Mouse (Mus musculus): ENCODE data around the gene Enoph1. TPM values are rescaled to one million over a fixed set of nuclear protein-coding genes. Genes with fewer than 3 reads are reported as not detected.
A peak's percentile ranks its signal among the peaks of the same experiment; 100 is the strongest.

Enoph1 gene
- 39.2 and 39.9 TPM in 2 replicates for polyA plus RNA-seq (2016; fragmentation: Nextera tagmentation; extraction: Ambion mirVana)

- Histone ChIP-seq H3K4me3 (peak within 1 kb of the TSS; percentile 96), H3K9me3 (no peaks in the 10 kb centered on the region), H3K27ac (replicated peaks) (peak within 1 kb of the TSS; percentile 99), H3K4me2 (replicated peaks) (peak within 1 kb of the TSS; percentile 92), H3K9ac (replicated peaks) (peak within 1 kb of the TSS; percentile 100), H3K27me3 (no peaks in the 10 kb centered on the region), H3K36me3 (peaks cover 22% of the 10 kb centered on the region), H3K4me1 (peaks cover 30% of the 10 kb centered on the region)
- WGBS: under 1% methylated on average over 49 of the region's 57 CpGs
- ATAC-seq (ENCODE audit: low FRiP score, low read depth): peak; percentile 88
Measured at GRCm38 (mm10) chr5:100039602-100040142, at the start of gene Enoph1, which contains the start of gene Hnrnpdl. TSS of gene Enoph1 (plus strand) at chr5:100039985. TSS of gene Hnrnpdl (minus strand) at chr5:100039664.

DNA sequence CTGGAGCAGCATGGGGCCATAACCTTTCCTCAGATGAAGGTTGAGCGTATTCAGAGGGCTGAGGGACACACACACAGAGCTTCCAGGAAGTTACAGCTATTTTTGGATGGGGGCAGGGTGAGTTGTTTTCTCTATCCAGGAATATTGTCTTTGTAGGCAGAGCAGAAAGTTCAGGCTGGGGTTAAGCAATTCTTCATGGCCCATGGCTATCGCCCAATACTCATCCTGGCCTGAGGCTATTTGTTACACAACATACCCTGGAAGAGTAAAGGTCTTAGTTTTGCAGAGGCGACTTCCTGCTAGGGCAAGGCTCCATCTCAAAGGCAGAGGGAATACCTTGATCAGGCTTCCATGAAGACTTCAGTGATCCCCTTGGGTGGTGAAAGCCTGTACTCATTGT is 45.6 kb upstream of the Enoph1 start:
- Histone ChIP-seq H3K9me3 (peaks cover 7% of the 10 kb centered on the region; the same call in 1 of the 2 replicates), H3K4me3 (no peak overlapping the region), H3K9ac (replicated peaks) (no peak overlapping the region), H3K36me3 (no peaks in the 10 kb centered on the region), H3K27me3 (no peaks in the 10 kb centered on the region), H3K4me1 (no peaks in the 10 kb centered on the region), H3K4me2 (replicated peaks) (no peak overlapping the region), H3K27ac (replicated peaks) (no peak overlapping the region)
- WGBS: 77% methylated on average over 3 of the region's 3 CpGs
- no peak for ATAC-seq (ENCODE audit: low FRiP score, low read depth)

DNA sequence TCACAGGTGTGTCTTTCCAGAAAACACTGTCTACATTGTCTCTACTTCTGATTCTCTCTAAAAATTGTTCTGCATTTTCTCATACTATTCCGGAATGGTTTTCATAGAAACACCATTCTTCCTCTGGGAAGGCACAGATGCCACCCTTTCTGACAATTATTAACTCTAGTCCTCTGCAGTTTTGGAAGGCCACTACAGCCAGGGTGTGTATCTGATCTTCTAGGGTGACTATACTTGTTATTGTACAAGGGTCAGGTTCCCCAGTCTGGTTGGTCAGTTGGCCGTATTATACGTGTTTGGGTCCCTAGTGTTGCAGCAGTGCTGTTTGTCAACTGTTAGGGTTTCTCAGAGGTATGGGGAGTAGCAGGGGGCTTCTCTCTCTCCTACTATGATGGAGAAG is 45.1 kb upstream of the Enoph1 start:
- H3K27me3 ChIP-seq: no peaks in the 10 kb centered on the region
- 96% methylated on average over 3 of the region's 3 CpGs for WGBS
- no peak for ATAC-seq (ENCODE audit: low FRiP score, low read depth)
- no peaks in the 10 kb centered on the region for H3K36me3 ChIP-seq
- H3K4me1 ChIP-seq: no peaks in the 10 kb centered on the region
- no peak overlapping the region for H3K9ac ChIP-seq (replicated peaks)
- H3K4me3 ChIP-seq: no peak overlapping the region
- H3K9me3 ChIP-seq: peaks cover 7% of the 10 kb centered on the region; the same call in 1 of the 2 replicates
- no peak overlapping the region for H3K4me2 ChIP-seq (replicated peaks)
- no peak overlapping the region for H3K27ac ChIP-seq (replicated peaks)

GRCm38 (mm10) chr5:100000048-100000447 is 39.7 kb upstream of the Enoph1 start:
- Histone ChIP-seq H3K9me3 (peaks cover 7% of the 10 kb centered on the region; the same call in 1 of the 2 replicates), H3K36me3 (no peaks in the 10 kb centered on the region), H3K4me3 (no peak overlapping the region), H3K4me1 (no peaks in the 10 kb centered on the region), H3K9ac (replicated peaks) (no peak overlapping the region), H3K27ac (replicated peaks) (no peak overlapping the region), H3K27me3 (no peaks in the 10 kb centered on the region), H3K4me2 (replicated peaks) (no peak overlapping the region)
- no peak for ATAC-seq (ENCODE audit: low FRiP score, low read depth)
- 76% methylated on average over 7 of the region's 7 CpGs for WGBS

DNA sequence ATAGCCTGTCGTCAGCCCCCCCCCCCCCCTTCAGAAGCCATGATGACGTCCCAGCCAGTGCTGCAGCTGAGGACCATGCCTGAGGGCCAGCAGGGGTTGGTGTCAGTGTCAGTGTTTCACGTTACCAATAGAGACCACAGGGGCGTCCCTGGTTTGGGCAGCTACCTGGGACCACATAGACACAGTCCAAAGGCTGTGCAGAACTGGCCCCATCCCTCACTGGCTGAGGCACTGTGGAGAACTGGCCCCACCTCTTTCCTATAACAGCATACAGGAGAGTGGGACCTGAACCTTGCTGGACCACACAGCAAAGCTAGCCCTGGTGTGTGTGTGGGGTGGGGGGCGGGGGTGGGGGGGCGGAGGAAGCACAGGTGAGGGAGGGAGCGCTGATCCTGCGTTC is 39.3 kb upstream of the Enoph1 start:
- Histone ChIP-seq H3K4me2 (replicated peaks) (no peak overlapping the region), H3K36me3 (no peaks in the 10 kb centered on the region), H3K9ac (replicated peaks) (no peak overlapping the region), H3K27me3 (no peaks in the 10 kb centered on the region), H3K4me1 (no peaks in the 10 kb centered on the region), H3K27ac (replicated peaks) (no peak overlapping the region), H3K9me3 (peaks cover 7% of the 10 kb centered on the region; the same call in 1 of the 2 replicates), H3K4me3 (no peak overlapping the region)
- 46% methylated on average over 8 of the region's 8 CpGs for WGBS
- no peak for ATAC-seq (ENCODE audit: low FRiP score, low read depth)

GRCm38 (mm10) chr5:100003895-100004294 is 35.9 kb upstream of the Enoph1 start:
- no peak for ATAC-seq (ENCODE audit: low FRiP score, low read depth)
- no peak overlapping the region for H3K9ac ChIP-seq (replicated peaks)
- H3K4me3 ChIP-seq: no peak overlapping the region
- no peaks in the 10 kb centered on the region for H3K27me3 ChIP-seq
- H3K4me2 ChIP-seq (replicated peaks): no peak overlapping the region
- no peak overlapping the region for H3K27ac ChIP-seq (replicated peaks)
- no peaks in the 10 kb centered on the region for H3K4me1 ChIP-seq
- H3K9me3 ChIP-seq: no peaks in the 10 kb centered on the region
- H3K36me3 ChIP-seq: no peaks in the 10 kb centered on the region
- WGBS: 82% methylated on average over 4 of the region's 4 CpGs

- Histone ChIP-seq H3K4me2 (replicated peaks) (no peak overlapping the region), H3K27me3 (no peaks in the 10 kb centered on the region), H3K9ac (replicated peaks) (no peak overlapping the region), H3K4me3 (no peak overlapping the region), H3K4me1 (no peaks in the 10 kb centered on the region), H3K27ac (replicated peaks) (no peak overlapping the region), H3K9me3 (no peaks in the 10 kb centered on the region), H3K36me3 (no peaks in the 10 kb centered on the region)
- ATAC-seq (ENCODE audit: low FRiP score, low read depth): no peak
- WGBS: 70% methylated on average over 3 of the region's 3 CpGs
Measured at GRCm38 (mm10) chr5:100005431-100005830, 34.4 kb upstream of the Enoph1 start.

DNA sequence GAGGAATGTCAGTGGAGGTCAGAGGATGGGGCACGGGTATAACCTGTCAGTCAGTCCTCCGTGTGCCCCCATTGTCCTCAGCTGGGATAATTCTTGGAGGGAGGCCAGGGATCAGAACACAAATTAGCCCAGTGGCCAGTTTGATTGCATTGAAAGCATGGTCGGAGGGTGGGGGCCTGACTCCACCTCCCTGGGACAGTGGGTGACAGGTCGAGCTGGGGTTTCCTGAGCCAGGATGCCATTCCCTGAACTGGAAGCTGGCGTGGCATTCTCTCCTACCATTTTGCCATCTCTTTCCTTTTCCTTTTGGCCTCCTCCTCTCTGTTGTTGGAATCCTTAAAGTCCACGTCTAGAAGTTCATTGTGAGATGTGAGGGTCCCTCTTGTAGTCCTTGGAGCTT is 33.9 kb upstream of the Enoph1 start:
- 90% methylated on average over 6 of the region's 6 CpGs for WGBS
- no peak overlapping the region for H3K4me3 ChIP-seq
- no peaks in the 10 kb centered on the region for H3K4me1 ChIP-seq
- ATAC-seq (ENCODE audit: low FRiP score, low read depth): no peak
- H3K9me3 ChIP-seq: no peaks in the 10 kb centered on the region
- no peak overlapping the region for H3K4me2 ChIP-seq (replicated peaks)
- no peak overlapping the region for H3K9ac ChIP-seq (replicated peaks)
- H3K36me3 ChIP-seq: no peaks in the 10 kb centered on the region
- H3K27me3 ChIP-seq: no peaks in the 10 kb centered on the region
- H3K27ac ChIP-seq (replicated peaks): no peak overlapping the region

- Histone ChIP-seq H3K4me2 (replicated peaks) (no peak overlapping the region), H3K36me3 (no peaks in the 10 kb centered on the region), H3K27me3 (no peaks in the 10 kb centered on the region), H3K27ac (replicated peaks) (no peak overlapping the region), H3K9ac (replicated peaks) (no peak overlapping the region), H3K4me1 (no peaks in the 10 kb centered on the region), H3K4me3 (no peak overlapping the region), H3K9me3 (no peaks in the 10 kb centered on the region)
- 88% methylated on average over 4 of the region's 4 CpGs for WGBS
- no peak for ATAC-seq (ENCODE audit: low FRiP score, low read depth)
Measured at GRCm38 (mm10) chr5:100006324-100007039, 33.3 kb upstream of the Enoph1 start.

DNA sequence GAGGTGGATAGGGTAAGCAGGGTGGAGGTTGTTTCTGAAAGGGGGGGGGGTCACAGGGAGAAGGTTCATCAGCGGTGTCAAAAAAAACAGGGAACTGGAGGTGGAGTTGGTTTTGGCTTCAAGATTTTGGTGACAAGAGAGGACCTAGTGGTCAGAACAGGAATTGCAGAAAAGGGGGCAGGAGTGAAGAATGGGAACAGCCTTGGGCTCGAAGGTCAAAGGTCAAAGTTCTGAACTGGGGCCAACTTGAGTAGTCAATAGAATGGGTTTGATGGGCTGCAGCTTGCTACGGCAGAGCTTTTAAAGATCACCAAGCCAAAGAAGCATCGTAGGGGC is 32.8 kb upstream of the Enoph1 start:
- Histone ChIP-seq H3K36me3 (no peaks in the 10 kb centered on the region), H3K9me3 (no peaks in the 10 kb centered on the region), H3K27me3 (no peaks in the 10 kb centered on the region), H3K4me1 (no peaks in the 10 kb centered on the region), H3K4me2 (replicated peaks) (no peak overlapping the region), H3K9ac (replicated peaks) (no peak overlapping the region), H3K4me3 (no peak overlapping the region), H3K27ac (replicated peaks) (no peak overlapping the region)
- ATAC-seq (ENCODE audit: low FRiP score, low read depth): no peak
- WGBS: 85% methylated on average over 4 of the region's 4 CpGs

- no peak for ATAC-seq (ENCODE audit: low FRiP score, low read depth)
- Histone ChIP-seq H3K27ac (replicated peaks) (no peak overlapping the region), H3K36me3 (no peaks in the 10 kb centered on the region), H3K4me2 (replicated peaks) (no peak overlapping the region), H3K27me3 (no peaks in the 10 kb centered on the region), H3K4me3 (no peak overlapping the region), H3K4me1 (no peaks in the 10 kb centered on the region), H3K9ac (replicated peaks) (no peak overlapping the region), H3K9me3 (no peaks in the 10 kb centered on the region)
- 56% methylated on average over 3 of the region's 3 CpGs for WGBS
Measured at GRCm38 (mm10) chr5:100008485-100008884, 31.3 kb upstream of the Enoph1 start.

GRCm38 (mm10) chr5:100012599-100012998 is 27.2 kb upstream of the Enoph1 start:
- H3K27me3 ChIP-seq: no peaks in the 10 kb centered on the region
- H3K27ac ChIP-seq (replicated peaks): no peak overlapping the region
- H3K9ac ChIP-seq (replicated peaks): no peak overlapping the region
- no peaks in the 10 kb centered on the region for H3K36me3 ChIP-seq
- H3K4me2 ChIP-seq (replicated peaks): no peak overlapping the region
- H3K4me1 ChIP-seq: no peaks in the 10 kb centered on the region
- no peak overlapping the region for H3K4me3 ChIP-seq
- 91% methylated on average over 9 of the region's 9 CpGs for WGBS
- H3K9me3 ChIP-seq: no peaks in the 10 kb centered on the region
- ATAC-seq (ENCODE audit: low FRiP score, low read depth): no peak

GRCm38 (mm10) chr5:100020089-100020488 is 19.7 kb upstream of the Enoph1 start:
- no peak for ATAC-seq (ENCODE audit: low FRiP score, low read depth)

More at GRCm38 (mm10) chr5:100020089-100020488, 19.7 kb upstream of the Enoph1 start:
- no peak overlapping the region for H3K4me3 ChIP-seq
- no peak overlapping the region for H3K27ac ChIP-seq (replicated peaks)
- H3K27me3 ChIP-seq: no peaks in the 10 kb centered on the region
- H3K9ac ChIP-seq (replicated peaks): no peak overlapping the region
- H3K4me1 ChIP-seq: no peaks in the 10 kb centered on the region
- H3K36me3 ChIP-seq: no peaks in the 10 kb centered on the region
- no peak overlapping the region for H3K4me2 ChIP-seq (replicated peaks)
- no peaks in the 10 kb centered on the region for H3K9me3 ChIP-seq
